Mouse (Mus musculus) mouse embryonic stem cell (cell line): Measurements from ENCODE around the gene Mettl7a2.

Experiments used
- in situ Hi-C, 2 experiments: fragments of 300-500 bp; cut with MboI; formaldehyde crosslinking; loops; 1 replicate in 1 of 2; 3 replicates in 1 of 2; pipeline ENCODE4 v1.14.3; 2019 to 2020; ENCODE audit warnings: low sequenced_read_pairs in 2 of 2, low pct_unique_long_range_greater_than_20kb in 1 of 2, mixed read lengths in 1 of 2; ENCODE audit not compliant: unreplicated experiment in 1 of 2

Gene Mettl7a2

DNA sequence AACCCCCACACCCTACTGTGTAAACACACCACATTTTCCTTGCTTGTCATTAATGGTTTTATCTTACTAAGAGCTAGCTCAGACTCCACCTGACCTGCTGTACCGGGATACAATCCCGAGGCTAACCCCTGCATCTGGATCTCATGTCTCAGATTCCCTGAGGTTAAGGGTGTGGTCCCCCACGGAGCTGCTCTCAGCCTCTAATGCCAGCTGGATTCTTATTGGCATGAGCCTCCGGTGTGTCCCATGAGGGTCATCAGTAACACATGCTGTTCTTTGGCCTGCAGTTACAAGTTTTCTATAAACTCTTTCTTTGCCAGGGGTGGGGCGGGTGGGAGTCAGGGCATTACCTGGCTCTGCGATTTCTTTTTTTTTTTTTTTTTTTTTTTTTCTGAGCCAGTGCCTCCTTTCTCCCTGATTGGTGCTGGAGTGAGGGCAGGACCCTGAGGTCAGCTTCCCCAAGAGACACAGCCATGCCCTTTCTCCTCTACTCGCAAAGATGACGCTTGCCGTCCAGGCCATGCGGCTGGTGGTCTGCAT is at the start of gene Mettl7a2, which contains the start of gene Methig1:
Gene Mettl7a2 (plus strand): TSS at position 490 of the 540 bp plus-strand sequence.
Gene Methig1 (plus strand): TSS at position 439 of the 540 bp plus-strand sequence.
- in situ Hi-C loops, result no loop called here

- in situ Hi-C loops, result loop anchor here (10.0 to 25.0 kb wide), 2 partner anchors 59 to 266 kb away; partner anchors contain the start of gene Dip2b (in 1 of the 2)
Measured at GRCm38 (mm10) chr15:100303428-100304018, 49.5 kb upstream of the Mettl7a2 start.

DNA sequence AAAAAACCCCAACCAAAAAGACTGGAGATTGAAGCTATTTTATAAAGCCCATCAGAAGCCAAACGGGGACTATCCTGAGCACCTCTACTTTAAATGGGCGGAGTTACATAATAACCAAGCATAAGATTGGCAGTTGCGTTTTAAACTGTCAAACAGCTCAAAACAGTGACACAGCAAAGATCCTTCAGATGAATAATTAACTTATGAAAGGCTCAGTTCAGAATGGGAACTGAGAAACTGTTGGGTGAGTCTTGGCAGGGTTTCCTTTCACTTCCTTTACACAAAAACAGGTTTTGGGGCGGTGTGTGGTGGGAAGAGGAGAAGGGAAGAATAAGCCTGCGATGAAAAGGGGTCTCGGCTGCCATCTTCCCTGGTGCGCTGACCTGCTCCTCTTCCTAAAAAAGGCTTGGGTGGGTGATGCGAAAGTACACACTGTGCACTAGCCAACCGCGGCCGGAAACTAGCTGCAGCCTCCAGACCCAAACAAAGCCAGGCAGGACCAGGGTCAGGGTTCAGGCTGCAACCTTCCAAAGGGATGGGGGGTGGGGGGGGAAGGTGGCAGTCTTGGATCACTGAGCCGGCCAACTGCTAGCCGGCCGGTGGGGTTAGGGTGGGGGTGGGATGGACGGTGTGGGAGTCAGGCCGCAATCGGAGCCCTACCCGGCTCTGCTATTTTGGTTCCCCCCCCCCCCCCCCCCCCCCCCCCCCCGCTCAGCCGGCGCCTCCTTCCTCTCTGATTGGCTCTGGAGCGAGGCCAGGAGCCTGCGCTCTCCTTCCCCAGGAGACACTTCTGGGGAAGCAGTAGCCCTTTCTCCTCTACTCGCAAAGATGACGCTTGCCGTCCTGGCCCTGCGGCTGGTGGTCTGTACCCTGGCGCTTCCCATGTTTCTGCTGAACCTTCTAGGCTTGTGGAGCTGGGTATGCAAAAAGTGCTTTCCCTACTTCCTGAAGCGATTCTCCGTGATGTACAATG is 48.7 kb upstream of the Mettl7a2 start, which contains the start of gene Mettl7a1:
Gene Mettl7a1 (plus strand): TSS at position 122 of the 973 bp plus-strand sequence.
- in situ Hi-C loops, result loop anchor here (10.0 to 25.0 kb wide), 2 partner anchors 60 to 267 kb away; partner anchors contain the start of gene Dip2b (in 1 of the 2)

DNA sequence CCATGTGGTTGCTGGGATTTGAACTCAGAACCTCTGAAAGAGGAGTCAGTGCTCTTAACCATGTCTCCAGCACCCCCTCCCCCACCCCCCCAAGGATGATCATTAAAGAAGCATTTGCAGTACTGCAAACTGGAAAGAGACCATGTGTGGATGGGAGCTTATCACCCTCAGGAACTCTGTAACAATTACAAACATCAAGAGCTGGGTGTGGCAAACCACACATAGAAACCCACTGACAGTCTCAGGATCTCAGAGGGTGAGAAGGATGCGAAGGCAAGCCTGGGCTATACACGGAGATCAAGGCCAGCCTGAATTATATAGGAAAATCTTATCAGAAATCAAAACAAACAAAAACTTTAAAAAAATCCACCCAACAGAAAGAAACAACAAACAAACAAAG is 46.8 kb upstream of the Mettl7a2 start:
- in situ Hi-C loops, result loop anchor here (10.0 to 25.0 kb wide), 2 partner anchors 61 to 269 kb away; partner anchors contain the start of gene Dip2b (in 1 of the 2)

GRCm38 (mm10) chr15:100307438-100308096 is 45.4 kb upstream of the Mettl7a2 start:
- in situ Hi-C loops, result loop anchor here (10.0 to 25.0 kb wide), 2 partner anchors 63 to 270 kb away; partner anchors contain the start of gene Dip2b (in 1 of the 2)

DNA sequence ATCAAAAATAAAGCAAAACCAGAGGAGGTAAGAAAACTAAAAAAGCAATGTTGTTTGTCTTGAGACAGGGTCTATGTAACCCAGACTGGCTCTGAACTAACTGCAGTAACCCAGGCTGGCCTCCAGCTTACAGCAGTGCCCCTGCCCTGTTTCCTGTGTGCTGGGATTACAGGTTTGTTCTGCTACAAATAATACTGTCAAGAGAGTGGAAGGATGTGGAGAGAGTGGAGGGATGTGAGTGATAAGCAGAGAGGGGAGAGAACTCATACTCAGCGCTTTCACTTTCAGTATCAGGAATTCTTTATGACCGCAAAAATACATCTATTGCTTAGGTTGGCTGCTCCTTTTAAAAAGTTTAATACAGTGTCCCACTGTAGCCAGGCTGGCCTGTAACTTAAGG is 40.7 kb upstream of the Mettl7a2 start:
- in situ Hi-C loops, result loop anchor here (5.0 to 25.0 kb wide), 2 partner anchors 45 to 275 kb away; partner anchors contain the start of gene Dip2b (in 1 of the 2)

DNA sequence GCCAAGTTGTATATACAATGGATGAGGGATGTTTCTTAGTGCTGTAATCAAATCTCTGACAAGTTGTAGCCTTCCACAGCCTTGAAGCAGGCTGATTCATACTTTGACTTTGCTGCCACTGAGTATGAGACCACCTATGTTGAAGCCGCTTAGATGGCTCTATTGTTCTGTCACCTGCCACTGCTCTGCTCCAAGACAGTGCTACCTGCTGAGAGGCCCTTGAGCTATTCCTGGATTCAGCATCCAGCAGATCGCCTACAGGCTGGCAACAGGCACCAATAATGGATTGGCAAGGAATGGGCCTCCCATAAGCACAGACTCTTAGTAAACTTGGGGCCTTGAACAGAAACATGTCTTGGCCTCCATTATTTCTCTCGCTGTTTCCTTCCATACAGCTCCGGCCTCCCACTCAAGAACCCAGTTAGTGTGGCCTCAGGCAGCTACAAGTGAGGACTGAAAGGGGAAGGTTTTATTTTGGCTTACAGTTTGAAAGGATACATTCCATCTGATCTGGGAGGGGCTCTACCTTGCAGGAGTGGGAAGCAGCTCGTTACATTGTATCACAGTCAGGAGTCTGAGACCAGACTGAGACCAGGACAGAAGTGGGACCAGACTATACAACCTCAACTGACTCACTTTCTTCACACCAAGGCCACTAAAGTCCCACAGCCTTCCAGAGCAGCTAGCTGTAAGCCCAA is 38.4 kb upstream of the Mettl7a2 start:
- in situ Hi-C loops, result loop anchor here (5.0 to 25.0 kb wide), 2 partner anchors 43 to 277 kb away; partner anchors contain the start of gene Dip2b (in 1 of the 2)

- in situ Hi-C loops, result loop anchor here in 1 of 2 experiments (25.0 kb wide), 1 partner anchor 281 kb away; the partner anchor contains the start of gene Dip2b
Measured at GRCm38 (mm10) chr15:100318014-100318671, 34.9 kb upstream of the Mettl7a2 start.

GRCm38 (mm10) chr15:100319884-100320283 is 33.1 kb upstream of the Mettl7a2 start:
- in situ Hi-C loops, result loop anchor here in 1 of 2 experiments (25.0 kb wide), 1 partner anchor 283 kb away; the partner anchor contains the start of gene Dip2b

DNA sequence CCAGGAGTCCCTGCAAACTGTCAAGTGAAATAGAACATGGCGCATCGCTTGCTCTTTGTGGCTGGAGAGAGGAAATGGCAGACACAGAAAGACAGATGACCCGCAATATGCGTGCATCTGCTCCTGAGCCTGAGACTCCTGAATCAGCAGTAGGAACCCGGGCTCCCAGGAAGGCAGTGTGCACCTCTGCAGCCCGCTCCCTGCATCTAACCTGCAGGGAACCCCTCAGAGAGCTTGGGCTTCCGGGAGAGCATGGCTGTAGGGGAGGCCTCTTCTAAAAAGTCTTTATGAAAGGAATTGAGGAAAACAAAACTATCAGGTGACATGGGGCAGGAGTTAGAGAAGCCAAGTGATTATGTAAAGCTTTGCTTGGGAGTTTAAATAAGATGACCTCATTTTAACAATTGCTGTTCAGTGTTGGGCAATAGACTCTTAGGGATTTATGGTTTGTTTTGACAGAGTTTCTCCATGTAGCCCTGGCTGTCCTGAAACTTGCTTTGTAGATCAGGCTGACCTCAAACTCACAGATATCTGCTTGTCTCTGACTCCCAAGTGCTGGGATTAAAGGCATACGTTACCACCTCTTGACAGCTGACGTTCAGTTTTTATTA is 32.6 kb upstream of the Mettl7a2 start:
- in situ Hi-C loops, result loop anchor here in 1 of 2 experiments (25.0 kb wide), 1 partner anchor 283 kb away; the partner anchor contains the start of gene Dip2b

GRCm38 (mm10) chr15:100321134-100321533 is 31.9 kb upstream of the Mettl7a2 start:
- in situ Hi-C loops, result loop anchor here in 1 of 2 experiments (25.0 kb wide), 1 partner anchor 284 kb away; the partner anchor contains the start of gene Dip2b

GRCm38 (mm10) chr15:100324021-100324591 is 28.9 kb upstream of the Mettl7a2 start:
- in situ Hi-C loops, result loop anchor here in 1 of 2 experiments (25.0 kb wide), 1 partner anchor 287 kb away; the partner anchor contains the start of gene Dip2b

DNA sequence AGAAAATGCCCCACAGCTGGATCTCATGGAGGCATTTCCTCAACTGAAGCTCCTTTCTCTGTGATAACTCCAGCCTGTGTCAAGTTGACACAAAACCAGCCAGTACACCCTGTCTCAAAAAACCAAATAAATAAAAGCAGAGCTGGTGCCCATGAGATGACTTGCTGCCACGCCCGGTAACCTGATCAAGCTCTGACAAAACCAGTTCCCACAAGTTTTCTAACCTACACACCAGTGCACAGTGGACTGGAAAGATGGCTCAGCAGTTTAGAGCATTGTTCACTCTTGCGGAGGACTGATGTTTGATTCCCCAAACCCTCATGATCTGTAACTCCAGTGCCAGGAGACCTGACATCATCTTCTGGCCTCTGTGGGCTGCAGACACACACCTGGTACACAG is 27.8 kb upstream of the Mettl7a2 start:
- in situ Hi-C loops, result loop anchor here in 1 of 2 experiments (5.0 kb wide), 1 partner anchor 288 kb away; the partner anchor contains the start of gene Dip2b

DNA sequence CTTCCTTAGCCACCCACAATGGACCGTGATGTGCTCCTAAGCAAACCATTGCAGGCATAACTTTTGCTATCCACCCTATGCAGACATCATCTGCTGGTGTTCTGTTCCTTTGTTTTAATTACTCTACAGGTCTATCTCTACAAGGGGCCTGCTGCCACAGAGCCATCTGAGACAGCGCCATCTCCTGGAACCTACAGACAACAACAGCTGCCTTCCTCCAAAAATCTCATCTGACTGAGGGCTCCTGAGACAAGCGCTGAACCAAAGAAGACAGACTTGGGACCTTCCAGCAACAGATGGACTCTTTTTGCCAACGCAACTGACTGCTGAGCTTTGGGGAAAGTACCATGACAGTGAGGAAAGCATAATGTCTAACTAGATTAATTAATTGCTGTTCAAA is 24.9 kb upstream of the Mettl7a2 start:
- in situ Hi-C loops, result loop anchor here in 1 of 2 experiments (5.0 kb wide), 1 partner anchor 291 kb away; the partner anchor contains the start of gene Dip2b

- in situ Hi-C loops, result loop anchor here in 1 of 2 experiments (5.0 kb wide), 1 partner anchor 292 kb away; the partner anchor contains the start of gene Dip2b
Measured at GRCm38 (mm10) chr15:100329336-100329735, 23.7 kb upstream of the Mettl7a2 start.
